Mouse (Mus musculus): ENCODE data around the gene Fcer1a.

- TF ChIP-seq POLR2A (IDR thresholded peaks at IDR 0.05; ENCODE audit: insufficient read length, low read depth) (no peak), MAX (IDR thresholded peaks at IDR 0.05; ENCODE audit: low read depth) (no peak), E2F4 (IDR thresholded peaks at IDR 0.05; ENCODE audit: insufficient read depth) (no peak), MYOG (IDR thresholded peaks at IDR 0.05; ENCODE audit: control insufficient read depth in 1 of 3, insufficient read depth in 1 of 3, insufficient read length in 2 of 3, low read depth in 2 of 3) (no peak)
These were observed 35.0 kb downstream of the Fcer1a start for GRCm38 (mm10) chr1:173192059-173192458.
